Mouse (Mus musculus): Measurements from ENCODE around the gene Slit3.

GRCm38 (mm10) chr11:35351376-35351775, 230.4 kb downstream of the Slit3 start:
- TF ChIP-seq POLR2AphosphoS2 (IDR thresholded peaks at IDR 0.05; ENCODE audit: low read depth, low read length) (no peak), USF1 (IDR thresholded peaks at IDR 0.05; ENCODE audit: low read depth, low read length) (no peak), MAFK (IDR thresholded peaks at IDR 0.05; ENCODE audit: insufficient replicate concordance, low read length) (no peak), POLR2A (IDR thresholded peaks at IDR 0.05; ENCODE audit: low read depth, low read length) (no peak), MEF2A (IDR thresholded peaks at IDR 0.05; ENCODE audit: borderline replicate concordance, low read depth, low read length) (no peak), ZMIZ1 (IDR thresholded peaks at IDR 0.05; ENCODE audit: low read depth, low read length) (no peak), ZKSCAN1 (IDR thresholded peaks at IDR 0.05; ENCODE audit: borderline replicate concordance, low read depth, low read length) (no peak), TCF12 (IDR thresholded peaks at IDR 0.05; ENCODE audit: low read depth, low read length) (no peak), HCFC1 (IDR thresholded peaks at IDR 0.05; ENCODE audit: low read depth, low read length) (no peak), BHLHE40 (IDR thresholded peaks at IDR 0.05; ENCODE audit: low read depth, low read length) (no peak), KAT2A (IDR thresholded peaks at IDR 0.05; ENCODE audit: insufficient replicate concordance, low read length) (no peak), CTCF (conservative IDR thresholded peaks at IDR 0.05 in 1 of 2, IDR thresholded peaks at IDR 0.05 in 1 of 2; ENCODE audit: low read depth in 2 of 2, low read length in 2 of 2) (no peak), EP300 (IDR thresholded peaks at IDR 0.05; ENCODE audit: low read length) (no peak)
